Mouse (Mus musculus) brain, embryonic 14.5 days (tissue): Measurements from ENCODE around the gene 4933407L21Rik. TPM values are rescaled to one million over a fixed set of nuclear protein-coding genes. Genes with fewer than 3 reads are reported as not detected.
"Not testable (repeated sequence)": the region's sequence is repeated elsewhere in the genome, so short reads cannot be mapped to it uniquely, and the experiment has no call there.

Source experiments
- DNase-seq: peaks from one replicate; pipeline ENCODE4 v3.0.0-alpha.2; 2011; ENCODE audit warnings: low read depth
- CTCF ChIP-seq: fragments of 200-500 bp; IDR thresholded peaks from 2 replicates; pipeline ENCODE4 v1.5.1; 2012; ENCODE audit warnings: inconsistent platforms, mild to moderate bottlenecking, moderate library complexity, borderline replicate concordance; ENCODE audit not compliant: insufficient read depth, insufficient read length; ENCODE audit errors: extremely low read depth
- POLR2A ChIP-seq: fragments of 200-500 bp; IDR thresholded peaks from 2 replicates; pipeline ENCODE4 v1.6.1; 2012; ENCODE audit warnings: mild to moderate bottlenecking, inconsistent platforms, borderline replicate concordance; ENCODE audit not compliant: poor library complexity, insufficient read depth, insufficient read length, severe bottlenecking; ENCODE audit errors: extremely low read depth
- polyA plus RNA-seq: library from polyadenylated mRNA; depleted of rRNA; stranded (reverse); fragments of >200 nt; gene quantifications from 2 replicates; pipeline ENCODE4 v1.2.3, GENCODE M21; 2012; rRNA removed

The 4933407L21Rik gene
- polyA plus RNA-seq, 1 experiment: 6.9 TPM

DNA sequence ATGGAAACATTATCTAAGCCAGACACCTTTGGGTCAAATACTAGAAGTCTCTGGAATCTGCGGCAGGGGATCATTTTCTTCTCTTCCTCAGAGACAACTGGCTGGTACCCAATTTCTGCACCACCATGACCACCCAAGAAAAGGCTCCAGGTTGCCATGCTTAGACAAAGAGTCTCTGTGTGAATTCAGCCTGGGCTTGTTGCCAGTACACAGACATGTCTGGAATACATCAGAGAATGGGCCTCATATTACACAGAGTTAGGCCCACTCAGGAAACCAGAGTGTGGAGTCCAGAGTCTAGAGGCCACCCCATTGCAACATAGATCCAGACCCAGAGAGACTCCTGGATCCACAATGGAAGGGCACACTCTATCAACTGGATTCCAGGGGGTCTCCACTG lies 41.2 kb downstream of the 4933407L21Rik start:
- peak; percentile 86 for DNase-seq
- no peak for TF ChIP-seq CTCF
- no peak for TF ChIP-seq POLR2A

DNA sequence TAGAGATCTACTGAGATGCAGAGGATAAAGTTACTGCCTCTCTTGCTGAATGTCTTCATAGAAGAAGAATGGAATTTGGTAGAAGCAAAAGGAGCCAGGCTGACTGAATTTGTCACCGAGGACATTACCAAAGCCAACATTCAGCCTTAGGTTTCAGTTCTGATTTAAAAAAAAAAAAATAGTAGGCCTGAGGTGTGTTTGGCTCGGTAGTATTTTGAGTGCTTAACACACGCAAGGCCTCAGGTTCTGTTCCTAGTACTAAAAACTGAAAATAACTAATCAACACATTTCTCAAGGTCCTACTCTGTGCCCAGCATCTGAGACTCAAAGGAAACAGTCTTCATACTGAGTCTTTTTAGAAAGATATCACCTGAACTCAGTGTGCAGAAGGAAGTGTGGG lies 42.8 kb downstream of the 4933407L21Rik start:
- TF ChIP-seq POLR2A (no peak), CTCF (no peak)
- no peak for DNase-seq

DNA sequence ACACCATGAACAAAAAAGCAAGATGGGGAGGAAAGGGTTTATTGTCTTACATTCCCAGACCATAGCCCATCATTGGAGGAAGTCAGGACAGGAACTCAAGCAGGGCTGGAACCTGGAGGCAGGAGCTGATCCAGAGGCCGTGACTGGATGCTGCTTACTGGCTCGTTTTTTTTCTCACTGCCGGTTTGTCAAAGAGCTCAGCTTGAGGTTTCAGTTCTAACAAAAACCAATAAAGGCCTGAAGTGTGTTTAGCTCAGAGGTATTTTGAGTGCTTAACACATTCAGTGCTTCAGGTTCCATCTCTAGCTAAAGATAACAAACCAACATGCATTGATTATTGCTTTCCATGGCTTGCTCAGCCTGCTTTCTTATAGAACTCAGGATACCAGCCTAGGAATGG lies 44.1 kb downstream of the 4933407L21Rik start:
- TF ChIP-seq CTCF: no peak
- no peak for TF ChIP-seq POLR2A

DNA sequence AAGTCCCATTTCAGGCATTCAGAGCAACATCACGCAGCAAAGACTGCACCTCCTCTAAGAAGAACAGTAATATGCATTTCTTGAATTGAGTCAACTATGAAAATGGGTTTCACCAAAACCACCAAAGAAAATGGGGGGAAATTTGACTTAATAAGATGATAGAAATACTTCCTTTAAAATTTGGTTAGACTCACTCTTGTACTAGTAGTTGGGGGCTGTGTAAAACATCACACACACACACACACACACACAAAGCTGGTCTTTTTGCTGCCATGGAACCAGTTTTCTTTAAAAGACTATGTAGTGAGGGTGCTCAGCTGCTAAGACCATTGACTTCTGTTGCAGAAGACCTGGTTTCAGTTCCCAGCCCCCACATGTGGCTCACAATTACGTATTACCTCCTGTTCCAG lies 45.2 kb downstream of the 4933407L21Rik start:
- no peak for TF ChIP-seq POLR2A
- TF ChIP-seq CTCF: no peak
- DNase-seq: no peak

More for the DNA sequence above, 44.1 kb downstream of the 4933407L21Rik start:
- no peak for DNase-seq

DNA sequence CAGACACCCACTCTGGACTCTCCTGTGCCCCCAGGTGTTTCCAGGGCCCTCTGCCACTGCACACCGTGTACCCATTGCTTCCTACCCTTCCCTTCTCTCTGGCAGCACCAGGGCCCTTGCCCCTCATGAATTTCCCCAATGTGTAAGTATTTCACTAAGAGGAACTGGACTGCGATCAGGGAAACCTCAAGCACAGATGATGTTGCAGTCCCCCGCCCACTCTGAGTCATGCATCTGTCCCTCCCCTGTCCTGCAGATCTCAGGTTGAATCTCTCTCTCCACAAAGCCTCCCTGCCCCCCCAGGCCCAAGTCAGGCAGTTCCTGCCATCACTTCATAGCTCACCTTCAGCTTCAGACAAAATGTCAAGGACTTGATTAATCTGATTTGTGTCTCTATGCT lies 49.4 kb downstream of the 4933407L21Rik start:
- no peak for TF ChIP-seq CTCF
- TF ChIP-seq POLR2A: no peak
- no peak for DNase-seq

DNA sequence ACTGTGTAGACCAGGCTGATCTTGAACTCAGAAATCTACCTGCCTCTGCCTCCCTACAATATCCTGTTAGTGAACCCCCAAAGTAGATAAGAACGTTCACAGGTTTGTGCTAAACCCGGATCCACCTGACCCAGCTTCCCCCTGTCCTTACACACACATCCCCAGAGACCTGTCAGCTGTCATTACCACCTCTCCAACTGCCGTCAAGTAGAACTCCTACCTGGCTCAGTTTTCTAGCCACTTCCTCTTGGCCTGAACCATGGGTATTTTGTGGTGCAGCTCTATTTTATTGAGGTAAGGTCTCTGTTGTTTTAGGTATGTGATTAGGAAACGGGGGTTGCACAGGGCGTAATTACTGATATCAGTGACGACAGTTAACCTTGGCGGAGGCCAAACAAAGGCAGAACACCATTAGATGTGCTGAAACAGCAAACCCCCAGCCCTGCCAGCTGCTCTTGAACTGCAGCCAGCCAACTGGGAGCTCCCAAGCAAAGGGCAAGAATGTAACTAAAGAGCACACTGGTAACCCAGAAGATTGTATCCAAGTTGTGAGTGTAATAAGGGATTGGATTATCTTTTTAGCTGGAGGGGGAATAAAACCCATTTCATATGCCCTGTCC lies 53.6 kb downstream of the 4933407L21Rik start:
- peak; percentile 49 for DNase-seq
- TF ChIP-seq CTCF: no peak

DNA sequence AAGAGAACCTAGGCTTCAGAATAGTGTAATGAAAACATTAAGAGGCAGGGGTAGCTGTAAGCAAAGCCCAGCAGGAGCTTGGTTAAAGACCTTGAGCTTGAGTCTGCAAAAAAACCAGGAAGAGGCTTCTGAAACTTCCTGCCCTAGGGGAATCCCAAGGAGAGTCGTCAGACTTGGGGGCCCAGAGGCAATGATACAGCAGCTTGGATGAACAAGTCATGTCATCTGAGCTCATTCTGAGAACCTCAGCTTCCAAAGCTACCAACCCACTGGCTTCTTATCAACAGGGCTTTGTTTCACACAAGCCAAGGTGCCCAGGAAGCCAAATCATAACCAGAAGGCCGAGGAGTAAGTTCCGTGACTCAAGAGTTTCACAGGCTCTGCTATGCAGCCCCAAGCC lies 57.5 kb downstream of the 4933407L21Rik start:
- no peak for DNase-seq
- TF ChIP-seq POLR2A (no peak), CTCF (no peak)

DNA sequence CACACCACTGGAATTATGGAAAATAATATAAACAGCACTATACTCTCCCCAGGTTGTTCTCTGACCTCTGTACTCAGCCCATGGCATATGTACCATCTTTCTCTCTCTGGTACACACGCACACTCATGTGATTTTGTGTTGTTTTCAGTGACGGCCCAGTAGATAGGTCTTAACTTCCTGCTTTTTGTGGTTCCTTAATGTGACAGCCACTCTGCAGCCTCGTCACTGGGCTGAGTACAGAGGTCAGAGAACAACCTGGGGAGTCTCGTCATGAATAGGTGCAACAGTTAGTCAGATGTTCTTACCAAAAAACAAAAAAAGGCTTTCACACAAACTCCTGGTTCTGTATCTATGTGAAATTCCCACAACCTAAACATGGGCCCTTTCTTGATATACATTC lies 60.1 kb downstream of the 4933407L21Rik start:
- no peak for TF ChIP-seq CTCF
- no peak for TF ChIP-seq POLR2A
- DNase-seq: no peak

DNA sequence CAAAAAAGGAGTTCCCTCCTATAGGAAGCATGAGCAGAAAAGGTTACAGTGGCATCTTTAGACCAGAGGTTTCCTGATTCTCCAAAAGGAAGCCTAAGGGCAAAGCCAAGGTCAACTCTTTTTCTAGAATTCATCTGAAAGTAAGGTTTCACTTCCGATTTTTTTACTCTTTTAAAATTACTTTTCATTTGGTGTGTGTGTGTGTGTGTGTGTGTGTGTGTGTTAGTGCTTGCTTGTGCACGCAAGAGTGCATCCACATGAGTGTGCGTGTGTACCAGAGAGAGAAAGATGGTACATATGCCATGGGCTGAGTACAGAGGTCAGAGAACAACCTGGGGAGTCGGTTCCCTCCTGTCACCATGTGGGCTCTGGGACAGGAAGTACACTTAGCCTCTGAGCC lies 60.6 kb downstream of the 4933407L21Rik start:
- not testable (repeated sequence) for DNase-seq

Other genes starting within 250 kb of the 4933407L21Rik start
- gene A630001G21Rik, start 149.8 kb upstream of the 4933407L21Rik start, polyA plus RNA-seq: 0.67 and 0.75 TPM in 2 replicates
- 109 and 118 TPM in 2 replicates for gene Cab39, start 135.0 kb upstream of the 4933407L21Rik start, polyA plus RNA-seq
- 160 and 168 TPM in 2 replicates for gene Itm2c, start 34.2 kb upstream of the 4933407L21Rik start, polyA plus RNA-seq
- 0.01 TPM in 1 of 2 replicates, not detected in the other for gene Gpr55, start 32.5 kb downstream of the 4933407L21Rik start, polyA plus RNA-seq
- gene Spata3, start 88.3 kb downstream of the 4933407L21Rik start, polyA plus RNA-seq: 0.14 and 0.29 TPM in 2 replicates
- gene 2810459M11Rik, start 117.4 kb downstream of the 4933407L21Rik start, polyA plus RNA-seq: 7.7 and 9.4 TPM in 2 replicates
- 88.0 and 89.0 TPM in 2 replicates for gene Psmd1, start 135.9 kb downstream of the 4933407L21Rik start, polyA plus RNA-seq
- gene Htr2b, start 183.5 kb downstream of the 4933407L21Rik start, polyA plus RNA-seq: 0.03 TPM in 1 of 2 replicates, not detected in the other
- 0.74 and 1.3 TPM in 2 replicates for gene Gm21972, start 205.2 kb downstream of the 4933407L21Rik start, polyA plus RNA-seq
- gene Armc9, start 226.3 kb downstream of the 4933407L21Rik start, polyA plus RNA-seq: 22.4 and 23.9 TPM in 2 replicates